Mouse (Mus musculus): Measurements from ENCODE around the gene Mrps34. TPM values are rescaled to one million over a fixed set of nuclear protein-coding genes. Genes with fewer than 3 reads are reported as not detected.

Gene Mrps34
- polyA plus RNA-seq, 1 experiment from 2014 or later = 136 TPM

Other genes with a start within 250 kb of the Mrps34 start
- 11.3 and 11.9 TPM in 2 replicates for gene Slc9a3r2, start 244.8 kb upstream of the Mrps34 start, polyA plus RNA-seq (2015; fragmentation: Nextera tagmentation; extraction: Ambion mirVana)
- 0.21 TPM in 1 of 2 replicates, not detected in the other for gene Npw, start 236.7 kb upstream of the Mrps34 start, polyA plus RNA-seq (2015; fragmentation: Nextera tagmentation; extraction: Ambion mirVana)
- 11.6 and 14.5 TPM in 2 replicates for gene Zfp598, start 225.4 kb upstream of the Mrps34 start, polyA plus RNA-seq (2015; fragmentation: Nextera tagmentation; extraction: Ambion mirVana)
- 0.09 and 0.13 TPM in 2 replicates for gene Syngr3, start 205.2 kb upstream of the Mrps34 start, polyA plus RNA-seq (2015; fragmentation: Nextera tagmentation; extraction: Ambion mirVana)
- gene Gfer, start 199.0 kb upstream of the Mrps34 start, polyA plus RNA-seq (2015; fragmentation: Nextera tagmentation; extraction: Ambion mirVana) = 36.0 and 36.2 TPM in 2 replicates
- 2.3 and 3.0 TPM in 2 replicates for gene Noxo1, start 198.9 kb upstream of the Mrps34 start, polyA plus RNA-seq (2015; fragmentation: Nextera tagmentation; extraction: Ambion mirVana)
- 65.9 TPM in 2 replicates for gene Tbl3, start 187.5 kb upstream of the Mrps34 start, polyA plus RNA-seq (2015; fragmentation: Nextera tagmentation; extraction: Ambion mirVana)
- 0.13 TPM in 1 of 2 replicates, not detected in the other for gene Rnf151, start 177.1 kb upstream of the Mrps34 start, polyA plus RNA-seq (2015; fragmentation: Nextera tagmentation; extraction: Ambion mirVana)
- 1,372 and 1,374 TPM in 2 replicates for gene Rps2, start 177.0 kb upstream of the Mrps34 start, polyA plus RNA-seq (2015; fragmentation: Nextera tagmentation; extraction: Ambion mirVana)
- gene Ndufb10, start 170.6 kb upstream of the Mrps34 start, polyA plus RNA-seq (2015; fragmentation: Nextera tagmentation; extraction: Ambion mirVana) = 304 and 335 TPM in 2 replicates
- gene Rpl3l, start 167.3 kb upstream of the Mrps34 start, polyA plus RNA-seq (2015; fragmentation: Nextera tagmentation; extraction: Ambion mirVana) = 0.82 and 1.6 TPM in 2 replicates
- gene Msrb1, start 158.5 kb upstream of the Mrps34 start, polyA plus RNA-seq (2015; fragmentation: Nextera tagmentation; extraction: Ambion mirVana) = 48.7 and 53.4 TPM in 2 replicates
- 0.25 and 0.40 TPM in 2 replicates for gene Hs3st6, start 142.1 kb upstream of the Mrps34 start, polyA plus RNA-seq (2015; fragmentation: Nextera tagmentation; extraction: Ambion mirVana)
- gene Meiob, start 90.8 kb upstream of the Mrps34 start, polyA plus RNA-seq (2015; fragmentation: Nextera tagmentation; extraction: Ambion mirVana) = 0.17 and 0.23 TPM in 2 replicates
- 65.8 and 74.0 TPM in 2 replicates for gene Hagh, start 55.0 kb upstream of the Mrps34 start, polyA plus RNA-seq (2015; fragmentation: Nextera tagmentation; extraction: Ambion mirVana)
- gene Fahd1, start 44.8 kb upstream of the Mrps34 start, polyA plus RNA-seq (2015; fragmentation: Nextera tagmentation; extraction: Ambion mirVana) = 11.0 and 12.8 TPM in 2 replicates
- gene Igfals, start 29.1 kb upstream of the Mrps34 start, polyA plus RNA-seq (2015; fragmentation: Nextera tagmentation; extraction: Ambion mirVana) = 2.1 and 2.4 TPM in 2 replicates
- 109 and 112 TPM in 2 replicates for gene Nubp2, start 8.8 kb upstream of the Mrps34 start, polyA plus RNA-seq (2015; fragmentation: Nextera tagmentation; extraction: Ambion mirVana)
- 89.2 and 97.8 TPM in 2 replicates for gene Spsb3, start 8.5 kb upstream of the Mrps34 start, polyA plus RNA-seq (2015; fragmentation: Nextera tagmentation; extraction: Ambion mirVana)
- gene Eme2, start within 50 bp of the Mrps34 start, polyA plus RNA-seq (2015; fragmentation: Nextera tagmentation; extraction: Ambion mirVana) = 19.9 and 24.9 TPM in 2 replicates
- gene Nme3, start 1.4 kb downstream of the Mrps34 start, polyA plus RNA-seq (2015; fragmentation: Nextera tagmentation; extraction: Ambion mirVana) = 47.7 and 57.2 TPM in 2 replicates
- 15.3 and 18.3 TPM in 2 replicates for gene Mapk8ip3, start 41.9 kb downstream of the Mrps34 start, polyA plus RNA-seq (2015; fragmentation: Nextera tagmentation; extraction: Ambion mirVana)
- gene Jpt2, start 65.6 kb downstream of the Mrps34 start, polyA plus RNA-seq (2015; fragmentation: Nextera tagmentation; extraction: Ambion mirVana) = 54.0 and 55.2 TPM in 2 replicates
- 4.7 and 5.4 TPM in 2 replicates for gene Cramp1l, start 120.7 kb downstream of the Mrps34 start, polyA plus RNA-seq (2015; fragmentation: Nextera tagmentation; extraction: Ambion mirVana)
- 10.6 and 11.7 TPM in 2 replicates for gene Ift140, start 121.0 kb downstream of the Mrps34 start, polyA plus RNA-seq (2015; fragmentation: Nextera tagmentation; extraction: Ambion mirVana)
- gene Tmem204, start 188.5 kb downstream of the Mrps34 start, polyA plus RNA-seq (2015; fragmentation: Nextera tagmentation; extraction: Ambion mirVana) = 5.5 and 6.0 TPM in 2 replicates
- gene Telo2, start 220.9 kb downstream of the Mrps34 start, polyA plus RNA-seq (2015; fragmentation: Nextera tagmentation; extraction: Ambion mirVana) = 19.2 and 19.8 TPM in 2 replicates
- gene Ptx4, start 225.6 kb downstream of the Mrps34 start, polyA plus RNA-seq (2015; fragmentation: Nextera tagmentation; extraction: Ambion mirVana) = 0.12 TPM in 1 of 2 replicates, not detected in the other
- gene Clcn7, start 238.3 kb downstream of the Mrps34 start, polyA plus RNA-seq (2015; fragmentation: Nextera tagmentation; extraction: Ambion mirVana) = 12.7 and 15.0 TPM in 2 replicates

All from thymus, postnatal 0 days (tissue).